Mouse (Mus musculus): ENCODE measurements around the gene Fbln7. TPM values are rescaled to one million over a fixed set of nuclear protein-coding genes. Genes with fewer than 3 reads are reported as not detected.

Gene Fbln7
- total RNA-seq, 2 experiments from 2014 or later = 4.6 to 4.9 TPM

GRCm38 (mm10) chr2:128872256-128872655 lies 9.5 kb downstream of the Fbln7 start:
- DNase-seq = no peak

GRCm38 (mm10) chr2:128875526-128875925 lies 12.7 kb downstream of the Fbln7 start:
- no peak for DNase-seq

GRCm38 (mm10) chr2:128881236-128881635 lies 18.5 kb downstream of the Fbln7 start:
- no peak for DNase-seq

GRCm38 (mm10) chr2:128885225-128885811 lies 22.5 kb downstream of the Fbln7 start:
- DNase-seq = no peak

DNA sequence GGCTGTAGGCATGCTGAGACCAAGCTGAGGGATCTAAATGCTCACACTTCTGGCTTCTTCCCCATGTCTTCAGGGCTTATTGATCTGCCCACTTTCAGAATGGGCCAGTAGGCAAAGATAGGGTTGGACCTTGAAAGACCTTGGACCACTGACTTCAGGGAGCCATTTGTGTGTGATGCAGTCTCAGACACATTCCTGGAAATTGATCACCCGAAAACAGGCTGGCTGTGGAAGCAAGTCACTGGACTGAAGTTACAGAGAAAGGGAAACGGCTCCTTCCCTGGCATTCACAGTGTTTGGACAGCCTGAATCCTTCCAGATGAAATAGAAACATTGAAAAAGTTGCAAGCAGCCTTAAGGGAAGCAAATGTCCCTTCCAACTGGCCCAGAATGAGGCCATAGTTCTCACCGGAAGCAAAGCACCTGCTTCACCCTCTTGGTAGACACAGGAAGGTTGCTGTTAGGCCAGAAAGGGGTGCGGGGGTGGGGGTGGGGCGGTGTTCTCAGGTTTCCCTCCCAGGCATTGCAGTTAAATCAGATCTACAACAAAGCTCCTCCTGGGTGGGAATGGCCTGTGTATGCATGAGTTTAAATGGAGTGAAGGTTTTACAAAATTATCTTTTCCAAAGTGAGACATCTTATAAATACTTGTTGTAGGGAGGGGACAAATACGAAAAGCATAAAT lies 25.2 kb downstream of the Fbln7 start:
- no peak for DNase-seq

DNA sequence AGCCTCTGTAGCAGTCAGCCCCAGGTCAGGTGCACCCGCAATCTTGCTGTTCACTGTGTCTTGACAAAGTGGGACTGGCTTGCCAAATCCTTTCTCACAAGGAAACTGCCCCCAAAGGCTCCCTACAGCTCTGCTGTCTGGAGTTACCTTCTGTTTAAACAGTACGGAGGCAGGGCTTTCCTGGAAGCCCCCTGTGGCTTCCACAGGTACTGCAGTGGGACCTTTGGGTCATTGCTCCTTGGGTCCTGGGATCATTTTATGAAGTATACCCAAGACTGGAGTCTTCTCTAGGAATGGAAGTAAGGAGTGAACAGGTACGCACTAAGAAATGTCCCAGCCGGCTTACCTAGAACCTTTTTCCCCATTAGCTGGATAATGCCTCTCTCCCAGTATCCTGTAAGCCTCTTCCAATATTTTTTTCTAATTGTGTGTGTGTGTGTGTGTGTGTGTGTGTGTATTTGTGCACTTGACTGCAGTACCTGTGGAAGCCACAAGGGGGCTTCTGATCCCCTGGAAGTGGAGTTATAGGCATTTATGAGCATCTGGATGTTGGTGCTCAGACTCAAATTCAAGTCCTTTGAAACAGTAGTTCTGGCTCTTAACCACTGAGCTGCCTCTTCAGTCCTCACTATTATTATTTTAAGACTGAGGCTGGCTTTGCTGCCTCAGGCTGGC lies 28.0 kb downstream of the Fbln7 start:
- no peak for DNase-seq

- no peak for DNase-seq
Measured at GRCm38 (mm10) chr2:128892180-128892721, 29.5 kb downstream of the Fbln7 start.

DNA sequence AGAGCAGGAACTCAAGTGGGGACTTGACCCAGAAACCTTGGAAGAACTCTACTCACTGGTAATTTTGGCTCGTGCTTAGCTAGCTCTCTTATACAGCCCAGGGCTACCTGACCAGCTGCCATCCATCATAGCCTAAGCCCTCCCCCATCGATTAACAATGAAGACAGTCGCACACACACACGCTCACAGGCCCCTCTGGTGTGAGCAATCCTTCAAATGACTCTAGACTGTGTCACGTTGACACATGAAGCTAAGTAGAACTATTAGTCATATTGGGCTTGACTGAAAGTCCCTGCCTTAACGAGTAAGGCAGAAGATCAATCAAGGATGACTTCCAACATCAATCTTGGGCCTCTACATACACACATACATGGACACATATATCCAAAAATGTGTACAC lies 40.1 kb downstream of the Fbln7 start:
- no peak for DNase-seq

DNA sequence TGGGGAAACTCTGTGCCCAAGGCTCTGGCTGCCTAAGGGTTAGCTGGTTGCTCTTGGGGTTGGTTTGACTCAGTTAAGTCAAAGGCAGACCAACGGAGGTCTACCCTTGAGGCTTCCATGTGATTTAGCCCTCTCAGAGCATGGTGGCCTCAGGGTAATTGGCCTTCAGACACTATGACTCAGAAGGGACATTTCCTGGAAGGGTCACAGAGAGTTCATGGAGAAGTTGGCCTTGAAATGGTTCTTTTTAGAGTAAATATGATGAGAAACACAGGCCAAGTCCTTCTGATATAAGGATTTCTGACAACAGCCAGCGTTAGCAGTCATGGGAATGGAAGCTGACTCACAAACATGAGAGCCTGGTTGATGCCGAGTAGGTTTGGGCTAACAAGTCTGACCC lies 40.9 kb downstream of the Fbln7 start:
- peak in 1 of 2 experiments; percentile 14 for DNase-seq

- no peak for DNase-seq
Measured at GRCm38 (mm10) chr2:128914978-128915377, 52.2 kb downstream of the Fbln7 start.

DNA sequence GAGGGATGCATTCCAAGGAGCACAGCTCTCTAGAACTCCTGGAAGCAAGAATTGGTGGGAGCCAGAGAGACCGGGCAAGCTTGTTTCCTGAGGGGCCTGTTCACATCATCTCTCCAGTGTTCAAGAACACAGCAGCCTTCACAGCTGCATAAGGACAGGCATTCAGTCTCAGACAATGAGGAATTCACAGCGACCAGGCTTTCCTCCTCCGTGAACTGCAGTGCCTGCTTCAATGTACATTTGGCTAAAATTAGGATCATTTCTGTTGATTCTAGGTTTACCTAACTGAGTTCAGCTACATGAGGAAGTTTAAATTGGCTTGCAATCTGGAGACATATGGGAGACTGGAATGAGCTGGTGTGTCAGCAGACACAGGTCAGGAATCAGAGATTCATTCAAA lies 53.7 kb downstream of the Fbln7 start:
- DNase-seq = no peak

DNA sequence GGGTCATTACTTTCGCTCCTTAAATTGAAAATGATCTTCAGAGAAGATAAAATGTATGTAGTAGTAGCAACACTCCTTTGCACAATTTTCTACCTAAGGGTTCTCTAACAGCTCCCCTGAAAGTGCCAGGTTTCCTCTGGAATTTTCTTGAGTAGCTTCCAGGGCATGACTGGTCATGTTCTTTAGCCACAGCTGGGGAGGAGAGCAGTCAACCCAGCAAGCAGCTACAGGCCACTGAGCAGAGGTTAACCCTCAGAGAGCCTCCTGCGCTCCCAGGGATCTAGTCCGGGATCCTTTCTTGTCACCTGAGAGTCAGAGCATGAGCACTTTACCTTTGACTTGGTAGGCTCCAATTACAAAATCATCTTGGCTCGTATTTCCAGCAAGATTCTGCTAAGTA lies 62.0 kb downstream of the Fbln7 start:
- DNase-seq = no peak

DNA sequence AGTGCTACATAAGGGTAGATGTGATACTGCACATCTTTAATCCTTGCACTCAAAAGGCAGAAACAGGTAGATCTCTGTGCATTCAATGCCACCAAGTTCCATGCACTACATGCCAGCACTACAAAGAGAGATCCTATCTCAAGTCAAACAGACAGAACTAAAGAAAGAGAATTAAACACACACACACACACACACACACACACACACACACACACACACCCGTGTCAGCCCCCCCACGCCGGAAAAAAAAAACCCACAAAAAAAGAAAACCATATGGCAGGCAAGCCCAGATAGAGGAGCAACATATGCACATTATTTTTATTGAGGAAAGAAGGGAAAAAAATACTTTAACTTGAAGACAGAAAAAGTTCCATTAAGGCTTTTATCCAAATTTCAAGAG lies 65.7 kb downstream of the Fbln7 start:
- no peak for DNase-seq

DNA sequence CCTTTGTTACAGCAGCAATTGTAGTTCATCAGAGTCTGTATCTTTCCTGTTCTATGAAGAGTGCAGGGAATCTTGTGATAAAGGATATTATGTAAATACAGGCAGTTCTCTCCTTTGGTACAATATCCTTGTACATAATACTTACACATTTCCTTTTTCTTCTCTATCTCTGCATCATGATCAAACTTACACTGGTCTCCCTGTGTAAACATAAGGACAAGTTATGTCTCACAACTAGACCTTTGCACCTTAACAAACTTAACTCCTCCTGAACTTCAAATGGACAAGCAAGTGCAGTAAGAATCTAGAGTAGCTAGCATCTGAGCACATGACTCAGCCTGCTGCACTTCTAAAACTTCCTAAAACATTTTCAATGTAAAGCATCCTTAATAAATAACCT lies 67.9 kb downstream of the Fbln7 start:
- no peak for DNase-seq

DNA sequence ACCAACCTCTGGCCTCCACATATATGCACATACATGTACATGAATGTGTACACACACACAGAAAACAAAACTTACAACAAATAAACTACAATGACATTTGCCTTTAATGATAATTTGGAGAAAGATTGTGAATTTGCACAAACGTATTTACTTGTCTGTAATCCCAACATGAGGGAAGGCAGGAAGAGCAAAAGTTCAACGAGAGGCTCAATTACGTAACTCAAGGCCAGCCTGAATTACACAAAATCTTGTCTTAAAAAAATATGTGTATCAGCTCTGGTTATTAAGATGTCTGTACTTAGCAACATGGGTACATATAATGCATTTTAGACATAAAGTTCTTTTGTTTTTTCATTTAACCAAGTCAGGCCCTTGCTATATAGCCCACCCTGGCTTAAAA lies 73.5 kb downstream of the Fbln7 start:
- peak in 1 of 2 experiments; percentile 2 for DNase-seq

DNA sequence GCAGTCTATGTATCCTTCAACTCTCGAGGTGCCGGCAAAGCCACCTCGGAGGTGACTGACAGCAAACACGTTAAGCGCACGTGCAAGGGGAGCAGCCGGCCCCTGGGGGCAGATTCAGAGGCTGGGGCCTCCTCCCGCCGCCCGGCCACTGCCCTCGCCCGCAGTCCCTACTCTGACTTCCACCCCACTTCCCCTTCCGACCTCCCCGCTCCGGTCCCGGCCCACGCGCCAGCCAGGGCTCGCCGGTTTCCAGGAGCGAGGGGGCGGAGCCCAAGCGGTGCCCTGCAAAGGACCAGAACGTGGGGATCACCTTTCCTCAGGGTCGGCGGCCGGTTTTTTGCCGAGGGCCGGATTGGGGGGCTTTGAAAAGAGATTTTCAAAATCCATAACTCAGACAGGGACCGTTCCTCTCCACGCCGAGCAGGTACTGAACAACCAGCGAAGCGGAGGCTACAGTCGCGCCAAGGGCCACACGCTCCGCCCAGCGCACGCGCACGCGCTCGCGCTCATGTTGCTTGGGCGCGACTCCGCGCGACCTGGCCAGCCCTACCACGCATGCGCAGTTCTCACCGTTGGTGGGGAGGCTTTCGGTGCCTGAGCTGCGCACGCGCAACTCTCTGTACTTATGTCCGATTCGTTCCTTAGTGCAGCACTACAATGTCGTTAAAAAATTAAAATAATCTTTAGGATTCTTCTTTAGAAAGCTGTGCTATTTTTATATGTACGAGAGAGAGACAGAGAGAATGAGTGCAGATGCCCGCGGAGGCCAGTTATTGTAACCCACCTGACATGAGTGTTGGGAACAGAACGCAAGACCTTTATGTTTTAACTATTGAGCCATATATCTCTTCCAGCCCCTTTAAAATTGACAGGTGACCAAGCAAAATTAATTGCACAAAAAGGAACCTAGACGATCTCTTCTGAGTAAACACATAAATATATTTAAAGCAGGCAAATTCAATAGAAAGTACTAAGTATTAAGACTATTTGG lies 81.1 kb downstream of the Fbln7 start, which contains the start of gene Zc3h8:
Zc3h8 (minus strand) TSS at position 540 of the 991 bp plus-strand sequence.
- DNase-seq = peak; percentile 99

Small RNA genes within 50 kb of the gene (microRNA-seq; reads per million reads assigned to microRNA genes)
- not detected for gene Gm22859

Other genes with a start within 250 kb of the Fbln7 start
- gene Anapc1, start 175.6 kb upstream of the Fbln7 start, total RNA-seq (2021) = 10 to 100 TPM; 69.7 to 75.5 TPM
- 10 to 100 TPM in 1 of 2 experiments, 1 to 10 TPM in 1; 9.1 to 15.4 TPM for gene Mertk, start 164.0 kb upstream of the Fbln7 start, total RNA-seq (2021)
- 10 to 100 TPM; 35.2 to 52.4 TPM for gene Tmem87b, start 44.9 kb upstream of the Fbln7 start, total RNA-seq (2021)
- 1 to 10 TPM; 3.6 to 3.9 TPM for gene Zc3h8, start 81.1 kb downstream of the Fbln7 start, total RNA-seq (2021)
- 1 to 10 TPM; 3.6 to 5.7 TPM for gene Zc3h6, start 104.4 kb downstream of the Fbln7 start, total RNA-seq (2021)
- 1 to 10 TPM; 4.3 to 6.8 TPM for gene Gm10762, start 104.7 kb downstream of the Fbln7 start, total RNA-seq (2021)
- gene Vinac1, start 185.2 kb downstream of the Fbln7 start, total RNA-seq (2021) = under 1 TPM; 0.07 to 0.10 TPM
- gene Ttl, start 203.0 kb downstream of the Fbln7 start, total RNA-seq (2021) = 10 to 100 TPM; 10.7 to 12.1 TPM
- 10 to 100 TPM; 14.4 to 19.8 TPM for gene Polr1b, start 238.0 kb downstream of the Fbln7 start, total RNA-seq (2021)

Data from adrenal gland, postnatal 36 days (tissue).